Mouse (Mus musculus) gastrocnemius, postnatal 10 days (tissue): ENCODE results near the gene Vmn1r191. TPM values are rescaled to one million over a fixed set of nuclear protein-coding genes. Genes with fewer than 3 reads are reported as not detected.
"Not testable (repeated sequence)": the region's sequence is repeated elsewhere in the genome, so short reads cannot be mapped to it uniquely, and the experiment has no call there.

Experiments
- DNase-seq: peaks from one replicate; pipeline ENCODE4 v3.0.0; 2021; ENCODE audit warnings: mixed read lengths
- long read RNA-seq, 2 experiments: library from polyadenylated mRNA; stranded (forward); transcript quantifications; one replicate each; pipeline ENCODE4 v2.0.0; 2021
- microRNA-seq, 2 experiments: library from miRNA; unstranded; fragments of <30 nt; microRNA quantifications; one replicate each; pipeline ENCODE4 v1.2.0; 2021
- total RNA-seq, 2 experiments: library from RNA; stranded (reverse); gene quantifications; 2 replicates each; pipeline ENCODE4 v1.2.3; 2021

Vmn1r191 gene
- not detected for total RNA-seq
- long read RNA-seq, experiment 1 = 0 reads
- long read RNA-seq, experiment 2 = 0 reads

DNA sequence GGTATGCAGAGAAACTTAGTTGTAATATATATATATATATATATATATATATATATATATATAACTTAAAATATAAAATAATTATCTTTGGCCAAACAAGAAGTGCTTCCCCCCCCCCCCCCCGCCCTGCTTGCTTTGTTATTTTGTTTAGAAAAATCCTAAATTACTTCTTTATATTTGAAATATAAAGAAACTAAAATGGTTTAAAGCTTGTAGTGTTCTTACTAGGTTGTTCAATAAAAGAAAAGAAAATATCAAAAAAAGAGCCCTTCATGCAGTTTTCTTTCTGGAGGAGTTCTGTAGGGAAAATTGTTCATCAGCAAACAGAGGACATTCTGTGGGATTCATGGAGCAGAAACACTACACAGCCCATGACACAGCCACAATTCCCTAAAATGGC, at the start of gene Vmn1r191:
Gene Vmn1r191 (minus strand): TSS at position 101 of the 400 bp plus-strand sequence.
- no peak for DNase-seq

DNA sequence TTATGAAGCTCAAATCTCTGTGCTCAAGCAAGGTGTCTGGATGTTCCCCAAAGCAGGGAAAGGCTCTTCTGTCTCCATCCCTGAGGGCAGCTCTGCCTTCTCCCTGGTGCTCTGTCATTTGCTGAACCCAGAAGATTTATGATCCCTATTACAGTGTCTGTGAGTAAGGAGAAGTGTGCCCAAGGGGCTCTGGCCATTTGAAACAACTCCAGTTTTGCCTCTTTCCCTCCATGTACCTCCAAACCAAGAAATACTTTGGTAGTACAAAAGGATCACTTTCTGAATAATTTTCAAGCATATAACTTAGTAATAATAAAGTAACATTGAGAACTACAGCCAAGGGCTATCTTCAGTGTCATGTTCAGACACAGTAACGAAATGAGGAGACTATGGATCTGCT, 39.3 kb upstream of the Vmn1r191 start, which contains the start of gene Vmn1r193:
Gene Vmn1r193 (minus strand): TSS at position 101 of the 400 bp plus-strand sequence.
- not testable (repeated sequence) for DNase-seq

DNA sequence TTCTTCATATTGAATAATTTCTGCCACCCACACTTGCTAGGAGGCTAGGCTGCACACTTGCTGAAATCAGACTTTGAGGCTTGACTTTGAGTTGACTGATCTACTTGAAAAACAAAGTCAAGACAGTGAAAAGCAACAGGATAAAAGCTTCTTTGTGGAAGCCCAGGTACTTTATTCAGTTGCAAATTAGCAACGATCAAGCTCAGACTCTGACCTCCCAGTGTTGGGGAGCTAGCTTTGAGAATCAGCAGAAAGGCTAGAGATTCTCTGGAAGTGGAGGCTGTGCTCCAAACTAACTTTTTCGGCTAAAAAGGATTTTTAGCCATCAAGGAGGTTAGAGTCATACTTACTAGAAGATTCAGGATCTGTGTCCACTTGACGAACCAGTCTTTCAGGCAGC, 9.0 kb upstream of the Vmn1r191 start:
- not testable (repeated sequence) for DNase-seq

DNA sequence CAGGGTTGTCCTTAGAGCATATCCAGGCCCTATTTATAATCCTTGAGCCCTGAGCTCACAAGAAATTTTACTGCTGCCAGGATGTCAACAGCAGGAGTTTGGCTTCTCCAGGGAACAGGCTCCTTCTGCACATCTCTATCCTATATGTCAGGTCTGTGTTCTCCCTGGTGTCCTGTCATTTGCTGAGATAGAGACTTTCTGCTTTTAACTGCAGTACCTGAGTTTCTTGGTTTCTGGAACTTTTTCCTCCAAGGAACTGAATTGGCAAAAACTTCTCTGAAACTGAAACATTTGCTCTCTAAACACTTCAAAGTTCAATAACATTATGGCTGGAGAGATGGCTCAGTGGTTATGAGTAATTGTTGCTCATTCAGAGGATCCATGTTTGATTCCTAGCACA, 7.3 kb upstream of the Vmn1r191 start, which contains the start of gene Vmn1r192:
Gene Vmn1r192 (minus strand): TSS at position 101 of the 400 bp plus-strand sequence.
- DNase-seq = no peak

DNA sequence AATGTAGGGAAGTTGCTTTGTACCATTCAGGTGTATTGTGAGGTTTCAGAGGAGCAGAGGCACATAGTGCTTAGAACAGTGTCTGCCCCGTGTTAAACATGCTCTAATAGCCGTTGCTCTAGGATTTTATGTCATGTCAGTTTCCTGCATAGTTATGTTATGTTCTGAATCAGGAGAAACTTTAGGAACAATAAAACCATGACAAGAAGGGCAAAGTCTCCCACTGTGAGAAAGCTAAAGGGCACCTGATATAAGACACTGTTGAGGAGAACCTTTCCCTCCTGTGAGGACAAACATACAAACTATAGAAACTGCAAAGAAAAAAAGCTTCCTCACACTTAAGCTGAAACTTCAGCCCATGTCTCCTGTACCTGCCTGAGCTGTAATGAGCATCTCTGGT, 6.6 kb upstream of the Vmn1r191 start:
- DNase-seq = no peak

DNA sequence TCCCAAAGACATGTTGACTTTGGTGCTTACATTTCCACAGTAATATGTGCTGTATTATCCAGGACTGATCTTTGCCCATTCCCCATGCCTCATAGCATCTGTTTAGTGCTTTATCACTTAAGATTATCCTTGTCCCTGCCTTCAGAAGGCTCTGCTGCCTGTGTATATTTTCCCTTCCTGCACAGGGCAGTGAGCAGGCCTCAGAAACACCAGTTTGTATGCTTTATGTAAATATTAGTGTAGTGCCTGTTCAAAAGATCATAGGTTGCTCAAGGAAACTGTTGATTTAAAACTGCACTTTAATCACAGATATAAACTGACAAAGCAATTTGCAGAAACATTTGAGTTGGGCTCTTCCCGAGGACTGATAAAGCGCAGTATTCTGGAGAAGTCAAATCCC, 5.5 kb upstream of the Vmn1r191 start:
- DNase-seq = no peak

DNA sequence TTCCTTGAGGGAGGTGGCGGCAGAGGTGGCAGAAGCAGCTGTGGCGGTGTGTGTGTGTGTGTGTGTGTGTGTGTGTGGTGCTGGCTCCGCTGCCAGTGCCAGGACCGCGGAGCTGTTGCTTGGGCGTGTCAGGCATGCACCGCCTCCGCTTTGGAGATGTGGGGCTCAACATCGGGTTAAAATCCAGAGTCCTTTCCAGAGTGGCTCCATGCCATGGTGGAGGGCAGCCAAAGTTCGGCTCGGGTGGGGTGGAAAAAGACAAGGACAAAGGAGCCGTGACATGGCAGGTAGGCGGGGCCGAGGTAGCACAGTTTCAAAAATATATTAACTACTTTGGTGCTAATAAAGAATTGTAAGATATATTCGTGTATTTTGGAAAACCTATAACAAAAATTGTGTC, 15.4 kb downstream of the Vmn1r191 start:
- no peak for DNase-seq

DNA sequence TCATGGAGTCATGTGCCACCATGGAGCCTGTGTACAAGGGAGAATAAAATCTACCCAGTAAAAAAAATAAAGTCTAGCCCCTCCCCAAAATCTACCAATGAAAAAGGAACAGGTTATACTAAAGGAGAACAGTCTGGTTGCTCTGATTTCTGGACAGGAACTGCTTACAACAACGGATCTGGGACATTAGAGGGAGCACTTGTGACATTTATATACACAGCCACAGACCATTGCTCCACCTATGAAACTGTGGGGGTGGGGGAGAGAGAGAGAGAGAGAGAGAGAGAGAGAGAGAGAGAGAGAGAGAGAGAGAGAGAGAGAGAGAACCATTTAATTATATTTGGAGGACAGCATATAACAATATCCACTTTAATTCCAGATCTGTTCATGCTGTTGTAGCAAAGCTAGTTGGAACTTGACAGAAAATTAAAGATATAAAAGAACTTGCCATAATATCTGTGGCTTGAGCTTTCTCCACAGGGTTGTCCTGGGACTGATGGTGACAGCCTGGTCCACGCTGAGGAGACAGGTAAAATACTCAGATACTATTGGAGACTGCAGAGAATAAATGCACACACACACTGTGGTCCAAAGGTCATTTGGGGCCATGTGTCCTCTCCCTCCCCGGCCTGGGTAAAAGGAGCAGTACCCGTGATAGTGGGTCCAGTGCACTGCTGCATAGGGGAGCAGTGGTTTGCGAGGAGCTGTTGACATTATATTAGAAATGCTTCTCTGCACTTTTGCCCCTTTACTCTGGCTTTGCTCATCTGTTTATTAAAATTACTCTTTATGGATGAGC, 47.1 kb downstream of the Vmn1r191 start:
- DNase-seq = not testable (repeated sequence)

Small RNA genes within 50 kb of the gene (microRNA-seq; reads per million reads assigned to microRNA genes)
- gene Gm23282 = 0 reads per million in 2 experiments
- 0 reads per million in 2 experiments for gene Gm25084

Other genes starting within 250 kb of the Vmn1r191 start
- 1 to 10 TPM in 1 of 2 experiments, under 1 TPM in 1; 0.73 to 1.2 TPM for gene Zfp184, start 238.9 kb downstream of the Vmn1r191 start, total RNA-seq
- not detected for gene Pom121l2, start 202.8 kb downstream of the Vmn1r191 start, total RNA-seq
- not detected for gene Prss16, start 174.2 kb downstream of the Vmn1r191 start, total RNA-seq
- gene Hist1h2ah, start 148.4 kb downstream of the Vmn1r191 start, total RNA-seq = 100 to 1,000 TPM; 171 to 199 TPM
- gene Hist1h2bk, start 148.1 kb downstream of the Vmn1r191 start, total RNA-seq = 100 to 1,000 TPM; 209 to 249 TPM
- gene Hist1h4i, start 142.6 kb downstream of the Vmn1r191 start, total RNA-seq = 10 to 100 TPM; 77.9 to 89.2 TPM
- 100 to 1,000 TPM; 133 to 135 TPM for gene Hist1h2ag, start 141.0 kb downstream of the Vmn1r191 start, total RNA-seq
- gene Hist1h2bj, start 140.8 kb downstream of the Vmn1r191 start, total RNA-seq = 100 to 1,000 TPM; 117 to 122 TPM
- gene Vmn1r188, start 99.5 kb downstream of the Vmn1r191 start, total RNA-seq = not detected
- not detected for gene Vmn1r189, start 78.1 kb downstream of the Vmn1r191 start, total RNA-seq
- not detected for gene Vmn1r192, start 7.2 kb upstream of the Vmn1r191 start, total RNA-seq
- gene Vmn1r193, start 39.2 kb upstream of the Vmn1r191 start, total RNA-seq = not detected
- gene Vmn1r194, start 60.2 kb upstream of the Vmn1r191 start, total RNA-seq = not detected
- not detected for gene Vmn1r195, start 86.6 kb upstream of the Vmn1r191 start, total RNA-seq
- not detected for gene Vmn1r196, start 106.0 kb upstream of the Vmn1r191 start, total RNA-seq
- not detected for gene Vmn1r197, start 140.6 kb upstream of the Vmn1r191 start, total RNA-seq
- gene Vmn1r198, start 166.4 kb upstream of the Vmn1r191 start, total RNA-seq = not detected
- gene Vmn1r199, start 195.8 kb upstream of the Vmn1r191 start, total RNA-seq = not detected
- gene Vmn1r200, start 206.4 kb upstream of the Vmn1r191 start, total RNA-seq = not detected